10 mouse cellular contexts compared by ENCODE assay signal in genomic region chr9:62222481-62222880, GRCm38 (mm10). TPM values are rescaled to one million over a fixed set of nuclear protein-coding genes. Genes with fewer than 3 reads are reported as not detected.
DNase-seq lines count a peak whose midpoint lies in the region; ATAC-seq and TF ChIP-seq lines count a peak whose summit lies in the region.
"Had no signal": no experiment of that assay in that cellular context is flagged by ENCODE, and none has a peak within 500 bp of the region (broad histone marks: within the 10 kb centered on the region; RNA-seq: fewer than 3 reads in every experiment).

No protein-coding gene starts in this region.

- no peak for TF ChIP-seq CTCF in liver, adult 2 months (IDR thresholded peaks at IDR 0.05; ENCODE audit: low read depth, low read length)
- no peak for TF ChIP-seq CTCF in hindbrain, postnatal 0 days (IDR thresholded peaks at IDR 0.05; ENCODE audit: low read depth)

- peak; percentile 25 for DNase-seq in liver, adult 2 months (ENCODE audit: extremely low read depth, low read depth, low spot score)
- DNase-seq in liver = no peak
- peak; percentile 70 for DNase-seq in cerebellum, adult 11-12 months
- peak; percentile 74 for DNase-seq in hindbrain, postnatal 0 days (ENCODE audit: low spot score)
- DNase-seq in right cerebral cortex, postnatal 36 days (ENCODE audit: low spot score in 2 of 2) = peak; percentile 39 to 47
- no peak for DNase-seq in gastrocnemius, postnatal 36 days
- no peak for DNase-seq in kidney, adult 11 months

- peaks cover 4% of the 10 kb centered on the region for H3K4me1 ChIP-seq in liver, adult 2 months (ENCODE audit: control insufficient read depth, insufficient read depth, low read length)
- peaks cover 8% of the 10 kb centered on the region; the same call in 1 of the 2 replicates for H3K4me1 ChIP-seq in hindbrain, postnatal 0 days (ENCODE audit: insufficient read depth, low read length)
- H3K4me1 ChIP-seq: heart, embryonic 13.5 days had no signal

- intact Hi-C loops in gastrocnemius, postnatal 36 days (cut with DNase I) = no loop called here

- H3K27ac ChIP-seq in liver, adult 2 months (replicated peaks; ENCODE audit: insufficient read depth, low read depth, low read length) = no peak overlapping the region
- H3K27ac ChIP-seq in hindbrain, postnatal 0 days = 0 out of 2 replicates have a peak overlapping the region, but pooled peaks have one; percentile 51
- H3K27ac ChIP-seq: heart, embryonic 13.5 days had no signal

- no peaks in the 10 kb centered on the region for H3K9me3 ChIP-seq in hindbrain, postnatal 0 days (ENCODE audit: low read length)
- H3K9me3 ChIP-seq: heart, embryonic 13.5 days had no signal

- H3K4me3 ChIP-seq in liver, adult 2 months (ENCODE audit: insufficient read depth, low read depth, low read length) = no peak overlapping the region
- no peak overlapping the region for H3K4me3 ChIP-seq in hindbrain, postnatal 0 days (ENCODE audit: low read length)
- H3K4me3 ChIP-seq: heart, embryonic 13.5 days had no signal

- H3K9ac ChIP-seq in liver, adult 2 months (ENCODE audit: low read depth, low read length) = no peak overlapping the region
- no peak overlapping the region for H3K9ac ChIP-seq in hindbrain, postnatal 0 days (replicated peaks; ENCODE audit: low read length)
- H3K9ac ChIP-seq: heart, embryonic 13.5 days had no signal

- no peak overlapping the region for H3K4me2 ChIP-seq in hindbrain, postnatal 0 days (ENCODE audit: low read depth, low read length)
- H3K4me2 ChIP-seq: heart, embryonic 13.5 days had no signal

- H3K36me3 ChIP-seq in liver, adult 2 months (ENCODE audit: control insufficient read depth, insufficient read depth, low read length) = no peaks in the 10 kb centered on the region
- no peaks in the 10 kb centered on the region for H3K36me3 ChIP-seq in hindbrain, postnatal 0 days (ENCODE audit: insufficient read depth, low read length)
- H3K36me3 ChIP-seq: heart, embryonic 13.5 days had no signal

- H3K79me2 ChIP-seq in liver, adult 2 months (ENCODE audit: control insufficient read depth, insufficient read depth, low read length) = no peaks in the 10 kb centered on the region

- no peak for TF ChIP-seq POLR2A in liver, adult 2 months (IDR thresholded peaks at IDR 0.05; ENCODE audit: extremely low read depth, insufficient read depth, low read length)

- 19% methylated on average over 10 of the region's 10 CpGs for WGBS in liver, adult 2 months
- WGBS in hindbrain, postnatal 0 days = 9% methylated on average over 10 of the region's 10 CpGs

- peak; percentile 79 for ATAC-seq in hindbrain, postnatal 0 days
- no peak for ATAC-seq in erythroblast, adult 5-6 weeks (replicated peaks; ENCODE audit: low FRiP score, poor library complexity, severe bottlenecking)

- no peaks in the 10 kb centered on the region for H3K27me3 ChIP-seq in liver, adult 2 months (ENCODE audit: control insufficient read depth, insufficient read depth, low read length)
- H3K27me3 ChIP-seq in hindbrain, postnatal 0 days (ENCODE audit: insufficient read depth, low read length) = no peaks in the 10 kb centered on the region
- H3K27me3 ChIP-seq: heart, embryonic 13.5 days had no signal

RNA-seq across cellular contexts. Expression of gene Spesp1, which starts 59.5 kb away (rescaled TPM):
- not detected in 2 replicates for total RNA-seq in liver, adult 2 months (2014; rRNA removed)
- not detected in 2 replicates for polyA plus RNA-seq in liver, adult 2 months (2012; rRNA removed)
- total RNA-seq in hindbrain, postnatal 0 days (2014; rRNA removed) = not detected in 2 replicates
- polyA plus RNA-seq in hindbrain, postnatal 0 days (2015; fragmentation: Nextera tagmentation; extraction: Ambion mirVana) = not detected in 2 replicates
- not detected for total RNA-seq in gastrocnemius, postnatal 36 days (2021)
- not detected in 2 replicates for total RNA-seq in erythroblast, adult 5-6 weeks (2015; ENCODE audit: low replicate concordance)
- not detected in 2 replicates for total RNA-seq in erythroblast, adult 5-6 weeks (2017; ENCODE audit: low replicate concordance)
- polyA plus RNA-seq: heart, embryonic 13.5 days; liver, embryonic 16.5 days had no signal

Comparison
In these comparisons a context has a peak if more than half of its experiments do, and no peak if none do; other contexts are left out.
1. DNase-seq: peak in liver, adult 2 months (single experiment), cerebellum, adult 11-12 months (single experiment), hindbrain, postnatal 0 days (single experiment) and right cerebral cortex, postnatal 36 days (2 of 2); none in liver (single experiment), gastrocnemius, postnatal 36 days (0 of 2) and kidney, adult 11 months (single experiment).